Comparison of ENCODE assay signal across 8 mouse cellular contexts in the genomic region with DNA sequence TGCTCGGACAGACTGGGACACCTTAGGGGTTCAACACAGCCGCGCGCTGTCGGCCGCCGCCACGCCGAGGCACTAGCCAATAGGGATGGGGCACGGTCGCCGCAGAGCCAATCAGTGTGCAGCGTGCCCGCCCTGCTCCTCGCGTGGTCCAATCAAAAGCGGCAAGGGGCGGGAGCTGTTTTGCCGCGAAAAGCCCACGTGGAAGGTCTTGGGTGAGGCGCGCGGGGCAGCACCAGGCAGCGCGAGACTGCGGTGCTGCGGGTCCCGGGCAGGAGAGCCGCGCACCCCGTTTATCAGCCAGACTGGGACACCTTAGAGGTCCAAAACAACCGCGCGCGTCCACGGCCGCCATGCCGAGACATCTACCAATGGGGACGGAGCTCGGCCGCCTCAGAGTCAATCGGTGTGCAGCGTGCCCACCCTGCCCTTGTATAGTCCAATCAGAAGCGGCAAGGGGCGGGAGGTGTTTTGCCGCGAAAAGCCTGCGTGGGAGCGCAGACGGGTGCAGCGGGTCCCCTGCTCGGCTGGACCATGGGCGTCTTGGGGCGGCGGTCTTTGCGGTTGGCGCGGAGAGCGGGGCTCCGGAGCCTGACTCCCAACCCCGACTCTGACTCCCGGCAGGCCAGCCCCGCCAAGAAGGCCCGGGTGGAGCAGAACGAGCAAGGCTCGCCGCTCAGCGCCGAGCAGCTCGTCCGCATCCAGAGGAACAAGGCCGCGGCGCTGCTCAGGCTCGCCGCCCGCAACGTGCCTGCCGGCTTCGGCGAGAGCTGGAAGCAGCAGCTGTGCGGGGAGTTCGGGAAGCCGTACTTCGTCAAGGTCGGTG. TPM values are rescaled to one million over a fixed set of nuclear protein-coding genes. Genes with fewer than 3 reads are reported as not detected.
DNase-seq lines count a peak whose midpoint lies in the region; ATAC-seq and TF ChIP-seq lines count a peak whose summit lies in the region.

No protein-coding gene starts in this region.

- H3K4me1 ChIP-seq in lung, embryonic 15.5 days = peaks cover 25% of the 10 kb centered on the region
- peaks cover 28% of the 10 kb centered on the region for H3K4me1 ChIP-seq in olfactory bulb, adult 2 months (ENCODE audit: control insufficient read depth, insufficient read depth, low read length)

- TF ChIP-seq POLR2A in olfactory bulb, adult 2 months (IDR thresholded peaks at IDR 0.05; ENCODE audit: insufficient read depth, low read depth, low read length) = no peak

- WGBS in lung, embryonic 15.5 days = under 1% methylated on average over 85 of the region's 87 CpGs
- under 1% methylated on average over 87 of the region's 87 CpGs for WGBS in olfactory bulb, adult 2 months

- no peak for TF ChIP-seq CTCF in olfactory bulb, adult 2 months (IDR thresholded peaks at IDR 0.05; ENCODE audit: insufficient read depth, low read depth, low read length)

- no peaks in the 10 kb centered on the region for H3K27me3 ChIP-seq in lung, embryonic 15.5 days

- peak overlapping the region; percentile 77 for H3K4me3 ChIP-seq in lung, embryonic 15.5 days
- H3K4me3 ChIP-seq in olfactory bulb, adult 2 months (ENCODE audit: insufficient read depth, low read depth, low read length) = peak overlapping the region; percentile 97

- DNase-seq in MN1 (ENCODE audit: low spot score) = peak; percentile 91
- peak; percentile 96 for DNase-seq in cerebellum, adult 8-10 months
- DNase-seq in forelimb bud, embryonic 11.5 days (ENCODE audit: low read depth, low spot score) = peak; percentile 90
- peak; percentile 88 for DNase-seq in layer of hippocampus, adult 9-10 months (ENCODE audit: low spot score)
- DNase-seq in thymus, adult 18-20 months = peak; percentile 86 to 87

- H3K9ac ChIP-seq in lung, embryonic 15.5 days = peak overlapping the region; percentile 65

- H3K4me2 ChIP-seq in lung, embryonic 15.5 days = peak overlapping the region; percentile 100

- 0 out of 2 replicates have a peak, but pooled peaks cover 1% of the 10 kb centered on the region for H3K36me3 ChIP-seq in lung, embryonic 15.5 days

- no peaks in the 10 kb centered on the region for H3K9me3 ChIP-seq in lung, embryonic 15.5 days

- peak; percentile 80 to 86 for ATAC-seq in hematopoietic stem cell, adult 5-6 weeks (replicated peaks in 1 of 2; ENCODE audit: insufficient read depth in 1 of 2, low FRiP score in 2 of 2, low TSS enrichment in 1 of 2, low read depth in 1 of 2, poor library complexity in 2 of 2, severe bottlenecking in 2 of 2)
- ATAC-seq in lung, embryonic 15.5 days (ENCODE audit: borderline replicate concordance, extremely low read depth, low FRiP score, low TSS enrichment) = peak; percentile 98

- peak overlapping the region; percentile 34 for H3K27ac ChIP-seq in lung, embryonic 15.5 days
- H3K27ac ChIP-seq in olfactory bulb, adult 2 months (ENCODE audit: insufficient read depth, low read depth, low read length) = no peak overlapping the region

RNA-seq across cellular contexts. Expression of a gene that starts 0.7 kb away (rescaled TPM):
- 24.6 and 27.7 TPM in 2 replicates for total RNA-seq in hematopoietic stem cell, adult 5-6 weeks (2017)
- 50.9 and 51.8 TPM in 2 replicates for polyA plus RNA-seq in lung, embryonic 15.5 days (2015; fragmentation: Nextera tagmentation; extraction: Ambion mirVana)
- not detected in 2 replicates for polyA plus RNA-seq in olfactory bulb, adult 2 months (2012; ENCODE audit: insufficient read depth, insufficient read length, low replicate concordance, missing spikeins)

RNA-seq across cellular contexts. Expression of a gene that starts 2.9 kb away (rescaled TPM):
- total RNA-seq in hematopoietic stem cell, adult 5-6 weeks (2017) = 9.3 and 13.7 TPM in 2 replicates
- 9.5 and 10.3 TPM in 2 replicates for polyA plus RNA-seq in lung, embryonic 15.5 days (2015; fragmentation: Nextera tagmentation; extraction: Ambion mirVana)
- not detected in 2 replicates for polyA plus RNA-seq in olfactory bulb, adult 2 months (2012; ENCODE audit: insufficient read depth, insufficient read length, low replicate concordance, missing spikeins)

RNA-seq across cellular contexts. Expression of a gene that starts 15.4 kb away (rescaled TPM):
- 3.0 and 3.9 TPM in 2 replicates for total RNA-seq in hematopoietic stem cell, adult 5-6 weeks (2017)
- polyA plus RNA-seq in lung, embryonic 15.5 days (2015; fragmentation: Nextera tagmentation; extraction: Ambion mirVana) = 1.7 and 2.4 TPM in 2 replicates
- polyA plus RNA-seq in olfactory bulb, adult 2 months (2012; ENCODE audit: insufficient read depth, insufficient read length, low replicate concordance, missing spikeins) = not detected in 2 replicates

RNA-seq across cellular contexts. Expression of a gene that starts 39.5 kb away (rescaled TPM):
- total RNA-seq in hematopoietic stem cell, adult 5-6 weeks (2017) = not detected in 2 replicates
- polyA plus RNA-seq in lung, embryonic 15.5 days (2015; fragmentation: Nextera tagmentation; extraction: Ambion mirVana) = 0.28 and 0.44 TPM in 2 replicates
- not detected in 2 replicates for polyA plus RNA-seq in olfactory bulb, adult 2 months (2012; ENCODE audit: insufficient read depth, insufficient read length, low replicate concordance, missing spikeins)

Comparison
In these comparisons a context has a peak if more than half of its experiments do, and no peak if none do; other contexts are left out.
1. RNA of a gene that starts 0.7 kb away (polyA plus RNA-seq): 50.9 to 51.8 TPM in lung, embryonic 15.5 days; not detected in olfactory bulb, adult 2 months; every median in the first group is over 10 times any median in the second.
2. RNA of a gene that starts 2.9 kb away (polyA plus RNA-seq): 9.5 to 10.3 TPM in lung, embryonic 15.5 days; not detected in olfactory bulb, adult 2 months; every median in the first group is over 10 times any median in the second.
3. Peak in every context shown above with its lines, with median percentiles within 50 percentile points of each other: DNase-seq.